Mouse (Mus musculus): ENCODE measurements around the gene Smarcal1. TPM values are rescaled to one million over a fixed set of nuclear protein-coding genes. Genes with fewer than 3 reads are reported as not detected.

The Smarcal1 gene
- 25.3 and 41.0 TPM in 2 replicates for polyA plus RNA-seq (2012; rRNA removed; ENCODE audit: low replicate concordance)

DNA sequence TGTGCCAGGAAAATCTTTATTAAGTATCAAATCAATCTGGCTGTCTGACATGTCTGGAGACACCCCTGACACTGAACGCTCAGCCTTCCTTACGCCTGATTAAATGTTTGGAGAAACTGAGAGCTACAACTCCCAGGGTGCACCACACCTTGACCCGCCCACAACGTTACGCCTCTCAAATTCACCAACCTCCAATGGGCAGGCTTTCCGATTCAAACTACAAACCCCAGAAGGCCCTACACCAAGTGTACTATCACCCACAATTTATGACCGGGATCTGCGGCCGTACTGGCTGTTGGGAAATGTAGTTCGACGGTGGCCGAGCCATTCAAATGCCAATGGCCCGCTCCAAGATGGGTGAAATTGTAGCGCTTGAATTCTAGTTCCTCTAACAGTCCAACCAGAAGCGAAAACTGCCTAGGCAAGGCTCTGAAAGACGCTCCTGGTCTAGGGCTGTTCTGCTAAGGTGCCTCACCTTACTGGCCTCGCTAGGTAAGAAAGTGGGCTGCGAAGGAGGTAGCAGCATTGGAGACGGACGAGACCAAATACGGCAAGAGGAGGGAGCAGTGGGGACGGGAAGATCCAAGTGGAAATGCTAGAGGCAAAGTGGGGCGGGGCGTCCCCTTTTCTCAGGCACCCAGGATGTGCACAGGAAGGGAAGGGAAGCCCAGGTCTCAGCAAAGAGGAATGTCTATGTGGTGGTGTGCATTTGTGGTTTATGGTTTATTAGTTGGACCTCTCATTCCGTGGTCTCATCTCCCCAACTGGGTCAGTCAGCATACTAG lies at the start of gene Smarcal1:
Smarcal1 (plus strand) TSS at position 305 of the 785 bp plus-strand sequence.

DNA sequence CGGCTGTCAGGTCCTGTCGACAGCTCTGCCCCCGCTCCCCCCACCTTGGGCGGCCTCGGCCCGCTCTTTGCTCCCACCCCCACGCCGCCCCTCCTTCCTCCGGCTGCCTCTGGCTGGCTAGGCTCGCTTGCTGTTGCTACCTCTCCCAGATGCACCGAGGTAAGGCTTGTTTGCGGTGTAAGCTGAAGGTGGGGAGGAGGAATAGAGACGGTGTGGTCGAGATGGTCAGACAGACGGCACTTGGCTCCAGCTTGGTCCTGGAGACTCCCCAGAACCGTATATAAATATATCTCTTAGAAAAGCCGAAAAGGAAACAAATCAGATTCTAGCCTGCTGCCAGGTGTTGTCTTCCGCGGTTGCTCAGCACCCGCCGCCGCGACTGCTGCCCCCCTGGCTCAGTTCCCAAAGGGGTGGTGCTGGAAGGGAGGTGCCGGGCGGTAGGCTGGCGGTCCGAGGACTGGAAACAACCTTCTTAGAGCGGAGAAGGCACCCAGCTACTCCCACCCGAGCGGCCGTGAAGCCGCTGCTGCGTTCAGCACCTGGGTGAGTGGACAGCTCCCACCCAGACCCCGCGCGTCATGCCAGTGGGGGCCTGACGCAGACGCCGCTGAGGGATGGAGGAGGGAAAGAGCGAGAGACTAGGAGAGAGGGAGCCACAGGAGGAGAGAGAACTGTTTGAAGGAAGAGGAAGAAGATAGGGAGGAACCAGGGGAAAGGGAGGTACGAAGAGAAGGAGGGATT lies 46.3 kb upstream of the Smarcal1 start, which contains the start of gene March4:
March4 (minus strand) TSS at position 320 of the 741 bp plus-strand sequence.

Other genes with a start within 250 kb of the Smarcal1 start
- not detected in 2 replicates for gene March4, start 46.3 kb upstream of the Smarcal1 start, polyA plus RNA-seq (2012; rRNA removed; ENCODE audit: low replicate concordance)
- gene Ankar, start 117.3 kb downstream of the Smarcal1 start, polyA plus RNA-seq (2012; rRNA removed; ENCODE audit: low replicate concordance): not detected in 2 replicates
- 471 and 974 TPM in 2 replicates for gene Rpl37a, start 128.0 kb downstream of the Smarcal1 start, polyA plus RNA-seq (2012; rRNA removed; ENCODE audit: low replicate concordance)
- 0.77 and 14.0 TPM in 2 replicates for gene Igfbp2, start 241.3 kb downstream of the Smarcal1 start, polyA plus RNA-seq (2012; rRNA removed; ENCODE audit: low replicate concordance)

Data from subcutaneous adipose tissue, adult 2 months (tissue).